Mouse (Mus musculus) ES-Bruce4 (cell line): ENCODE data around the gene Ccdc12. TPM values are rescaled to one million over a fixed set of nuclear protein-coding genes. Genes with fewer than 3 reads are reported as not detected.

Experiments
- H3K27ac ChIP-seq: 2 replicates; pipeline ENCODE4 v1.5.1; 2012; ENCODE audit warnings: low read length, inconsistent platforms; ENCODE audit not compliant: insufficient read depth
- H3K27me3 ChIP-seq: 2 replicates; pipeline ENCODE4 v1.6.1; 2012; ENCODE audit warnings: mild to moderate bottlenecking, low read length, inconsistent platforms; ENCODE audit not compliant: control insufficient read depth, poor library complexity, insufficient read depth, severe bottlenecking
- H3K36me3 ChIP-seq: 2 replicates; pipeline ENCODE4 v1.6.1; 2012; ENCODE audit warnings: inconsistent platforms, mild to moderate bottlenecking, low read length, moderate library complexity; ENCODE audit not compliant: control insufficient read depth, poor library complexity, insufficient read depth, severe bottlenecking
- H3K4me1 ChIP-seq: one replicate; pipeline ENCODE4 v1.8.1; 2011; ENCODE audit warnings: low read length; ENCODE audit not compliant: control insufficient read depth, insufficient read depth
- H3K4me3 ChIP-seq: 2 replicates; pipeline ENCODE4 v1.5.1; 2011; ENCODE audit warnings: low read depth, mild to moderate bottlenecking, low read length
- H3K9ac ChIP-seq: 2 replicates; pipeline ENCODE4 v1.6.1; 2012; ENCODE audit warnings: low read depth, mild to moderate bottlenecking, inconsistent platforms; ENCODE audit not compliant: poor library complexity, severe bottlenecking
- H3K9me3 ChIP-seq: replicated peaks from 2 replicates; pipeline ENCODE4 v1.6.1; 2012; ENCODE audit warnings: mild to moderate bottlenecking, low read length, inconsistent platforms; ENCODE audit not compliant: control insufficient read depth, poor library complexity, insufficient read depth, severe bottlenecking
- CTCF ChIP-seq: IDR thresholded peaks from one replicate; pipeline ENCODE4 v1.8.1; 2011; ENCODE audit warnings: low read depth, low read length
- EP300 ChIP-seq: IDR thresholded peaks from 2 replicates; pipeline ENCODE4 v1.6.1; 2011; ENCODE audit warnings: low read depth, low read length; ENCODE audit not compliant: insufficient read depth
- POLR2A ChIP-seq: IDR thresholded peaks from one replicate; pipeline ENCODE4 v1.8.1; 2011; ENCODE audit warnings: low read length; ENCODE audit not compliant: insufficient read depth
- polyA plus RNA-seq: library from polyadenylated mRNA; stranded (reverse); fragments of >200 nt; gene quantifications from 2 replicates; pipeline ENCODE4 v1.2.4, GENCODE M21; 2011; ENCODE audit warnings: low read depth; ENCODE audit not compliant: missing spikeins, insufficient read depth, insufficient read length

Gene Ccdc12
- polyA plus RNA-seq, 1 experiment, result 33.5 TPM

GRCm38 (mm10) chr9:110623416-110624195, 32.7 kb upstream of the Ccdc12 start:
- H3K9me3 ChIP-seq, result no peaks in the 10 kb centered on the region
- peak overlapping the region; percentile 75 for H3K4me3 ChIP-seq
- no peak for TF ChIP-seq EP300
- no peak for TF ChIP-seq POLR2A
- TF ChIP-seq CTCF, result no peak
- 0 out of 2 replicates have a peak, but pooled peaks cover 5% of the 10 kb centered on the region for H3K36me3 ChIP-seq
- H3K27ac ChIP-seq, result peak overlapping the region; percentile 61
- H3K4me1 ChIP-seq, result no peaks in the 10 kb centered on the region
- peak overlapping the region; percentile 50 for H3K9ac ChIP-seq
- no peaks in the 10 kb centered on the region for H3K27me3 ChIP-seq

DNA sequence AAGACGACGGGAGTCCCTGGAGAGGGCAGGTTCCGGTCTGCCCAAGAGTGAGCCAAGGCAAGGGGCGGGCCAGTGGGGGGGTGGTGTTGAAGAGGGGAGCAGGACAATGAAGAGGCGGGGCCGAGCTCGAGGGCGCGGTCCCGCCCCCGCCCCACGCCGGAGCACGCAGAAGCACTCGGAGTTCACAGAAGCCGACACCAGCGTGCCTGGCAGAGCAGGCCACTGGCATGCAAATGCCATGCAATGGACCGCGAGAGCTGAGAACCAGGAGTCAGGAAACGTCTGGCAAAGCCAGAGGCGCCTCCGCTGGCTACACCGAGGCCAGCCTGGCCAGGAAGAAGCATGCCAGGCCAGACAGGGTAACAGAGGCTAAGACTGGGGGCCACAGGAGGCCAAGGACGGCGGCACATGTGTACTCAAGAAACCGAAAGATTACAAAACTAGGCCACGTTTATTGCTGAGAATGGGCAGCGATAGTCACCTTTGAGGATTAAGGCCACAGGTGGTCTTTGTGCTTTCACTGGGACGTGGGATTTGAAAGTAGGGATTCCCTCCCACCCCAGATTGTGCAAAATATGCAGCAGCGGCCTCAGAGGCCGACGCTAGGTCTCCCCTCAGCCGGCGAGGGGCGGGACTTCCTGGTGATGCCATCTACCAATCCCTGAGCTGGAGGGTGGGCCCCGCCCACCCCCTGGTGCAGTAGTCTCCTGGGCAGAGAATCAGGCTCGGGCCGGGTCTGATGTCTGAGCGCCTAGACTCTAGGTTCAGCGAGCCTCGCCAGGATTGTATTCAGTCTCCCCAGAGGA, 31.7 kb upstream of the Ccdc12 start, which contains the start of gene Nradd:
Gene Nradd, minus strand, starts transcription at position 92 of the 806 bp plus-strand sequence.
- Histone ChIP-seq H3K9me3 (no peaks in the 10 kb centered on the region), H3K27ac (peak within 1 kb of the TSS; percentile 71), H3K4me3 (peak within 1 kb of the TSS; percentile 75), H3K9ac (peak within 1 kb of the TSS; percentile 50), H3K36me3 (0 out of 2 replicates have a peak, but pooled peaks cover under 1% of the 10 kb centered on the region), H3K27me3 (no peaks in the 10 kb centered on the region), H3K4me1 (no peaks in the 10 kb centered on the region)
- no peak for TF ChIP-seq EP300
- peak; percentile 61 for TF ChIP-seq POLR2A
- TF ChIP-seq CTCF, result no peak

DNA sequence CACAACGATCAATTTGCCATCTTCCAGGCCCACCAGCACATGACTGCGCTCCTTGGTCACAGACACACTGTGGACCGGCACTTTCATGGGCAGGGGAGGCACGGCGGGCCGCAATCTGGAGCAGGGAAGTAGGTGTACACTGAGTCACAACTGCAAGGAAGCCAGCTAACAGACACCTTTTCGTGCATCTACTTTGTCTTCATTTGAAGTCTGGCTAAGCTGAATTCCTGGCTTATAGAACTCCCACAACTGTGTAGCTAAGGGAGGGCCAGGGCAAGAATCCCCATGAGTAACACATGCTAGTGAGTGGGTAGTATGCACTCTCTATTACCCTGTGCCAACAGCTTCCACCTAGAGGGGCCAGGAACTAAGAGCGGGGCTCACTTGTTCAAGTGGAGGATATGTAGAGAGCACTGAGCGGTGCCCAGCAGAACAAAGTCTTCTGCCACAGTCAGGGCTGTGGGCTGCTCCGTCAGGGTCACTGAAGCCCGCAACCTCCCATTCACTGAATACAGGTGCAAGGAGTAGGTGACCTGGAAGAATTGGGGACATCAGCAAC, 30.9 kb upstream of the Ccdc12 start:
- Histone ChIP-seq H3K27ac (no peak overlapping the region), H3K9me3 (no peaks in the 10 kb centered on the region), H3K4me1 (no peaks in the 10 kb centered on the region), H3K4me3 (peak overlapping the region; percentile 63), H3K27me3 (no peaks in the 10 kb centered on the region), H3K9ac (peak overlapping the region; percentile 50), H3K36me3 (no peaks in the 10 kb centered on the region)
- TF ChIP-seq POLR2A, result no peak
- TF ChIP-seq EP300, result no peak
- TF ChIP-seq CTCF, result no peak

- H3K27me3 ChIP-seq, result no peaks in the 10 kb centered on the region
- TF ChIP-seq EP300 (no peak), CTCF (no peak), POLR2A (no peak)
- no peaks in the 10 kb centered on the region for H3K4me1 ChIP-seq
- no peak overlapping the region for H3K27ac ChIP-seq
- H3K9ac ChIP-seq, result no peak overlapping the region
- H3K36me3 ChIP-seq, result no peaks in the 10 kb centered on the region
- no peaks in the 10 kb centered on the region for H3K9me3 ChIP-seq
- no peak overlapping the region for H3K4me3 ChIP-seq
Observed at GRCm38 (mm10) chr9:110630171-110630570, 26.1 kb upstream of the Ccdc12 start.

GRCm38 (mm10) chr9:110631191-110631590, 25.1 kb upstream of the Ccdc12 start:
- Histone ChIP-seq H3K4me1 (no peaks in the 10 kb centered on the region), H3K9ac (peak overlapping the region; percentile 4; the same call in 1 of the 2 replicates), H3K4me3 (peak overlapping the region; percentile 53), H3K9me3 (no peaks in the 10 kb centered on the region), H3K36me3 (no peaks in the 10 kb centered on the region), H3K27me3 (no peaks in the 10 kb centered on the region), H3K27ac (no peak overlapping the region)
- TF ChIP-seq CTCF (peak; percentile 84), EP300 (no peak), POLR2A (no peak)
